Mouse (Mus musculus) liver, embryonic 14.5 days (tissue): ENCODE measurements around the gene Fcgr1.

ENCODE experiments used
- CTCF ChIP-seq: IDR thresholded peaks from 2 replicates; pipeline ENCODE4 v1.5.1; 2016; ENCODE audit warnings: antibody characterized with exemption, low read depth, control low read depth
- EP300 ChIP-seq: IDR thresholded peaks from 2 replicates; pipeline ENCODE4 v1.6.1; 2016; ENCODE audit warnings: antibody characterized with exemption, low read depth

GRCm38 (mm10) chr3:96255926-96256593, 37.7 kb downstream of the Fcgr1 start:
- TF ChIP-seq CTCF (no peak), EP300 (no peak)
